Mouse (Mus musculus): ENCODE data around the gene Gm10324.
"Not testable (repeated sequence)": the region's sequence is repeated elsewhere in the genome, so short reads cannot be mapped to it uniquely, and the experiment has no call there.

Gene Gm10324

DNA sequence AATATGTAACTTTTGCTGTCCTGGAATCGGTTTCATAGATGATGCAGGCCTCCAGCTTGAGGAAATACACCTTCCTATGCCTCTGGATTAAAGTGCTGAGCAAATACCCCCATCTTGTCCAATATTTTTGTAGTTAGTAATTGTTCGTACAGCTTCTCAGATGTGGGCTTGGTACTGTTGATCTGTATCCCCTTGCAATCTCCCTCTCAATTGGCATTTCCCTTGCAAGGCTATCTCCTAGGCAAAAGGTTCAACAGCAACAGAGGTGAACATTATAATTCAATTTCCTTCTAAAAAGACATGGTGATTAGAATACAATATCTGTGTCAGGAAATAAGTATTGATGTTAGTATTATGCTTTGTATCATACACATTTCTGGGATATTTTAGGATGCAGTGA is at the start of gene Gm10324:
TSS of gene Gm10324 (plus strand) at position 301 of the 400 bp plus-strand sequence.
- DNase-seq = not testable (repeated sequence)

Data from lung, postnatal 4 days (tissue).